Mouse (Mus musculus): Measurements from ENCODE around the gene Cpne7. TPM values are rescaled to one million over a fixed set of nuclear protein-coding genes. Genes with fewer than 3 reads are reported as not detected.
"Not testable (repeated sequence)": the region's sequence is repeated elsewhere in the genome, so short reads cannot be mapped to it uniquely, and the experiment has no call there.

The Cpne7 gene
- polyA plus RNA-seq, 1 experiment = 3.1 TPM

- Histone ChIP-seq H3K27me3 (ENCODE audit: control insufficient read depth, insufficient read depth, low read length) (no peaks in the 10 kb centered on the region), H3K4me1 (replicated peaks; ENCODE audit: control insufficient read depth, insufficient read depth, low read length) (peaks cover 2% of the 10 kb centered on the region), H3K36me3 (ENCODE audit: control insufficient read depth, insufficient read depth, low read length) (peaks cover 19% of the 10 kb centered on the region), H3K4me3 (ENCODE audit: control insufficient read depth, insufficient read depth, low read length) (no peak overlapping the region), H3K27ac (ENCODE audit: control insufficient read depth, insufficient read depth, low read length) (no peak overlapping the region)
- TF ChIP-seq POLR2A (IDR thresholded peaks at IDR 0.05; ENCODE audit: control insufficient read depth, extremely low read depth, insufficient read depth, low read length, poor library complexity) (no peak), CTCF (IDR thresholded peaks at IDR 0.05; ENCODE audit: borderline replicate concordance, control insufficient read depth, extremely low read depth, insufficient read depth, low read length, poor library complexity) (no peak)
- 92% methylated on average over 12 of the region's 12 CpGs for WGBS
- peak; percentile 59 for DNase-seq
Observed at GRCm38 (mm10) chr8:123097786-123098584, 19.2 kb upstream of the Cpne7 start.

- WGBS = 76% methylated on average over 8 of the region's 8 CpGs
- Histone ChIP-seq H3K27me3 (ENCODE audit: control insufficient read depth, insufficient read depth, low read length) (no peaks in the 10 kb centered on the region), H3K27ac (ENCODE audit: control insufficient read depth, insufficient read depth, low read length) (no peak overlapping the region), H3K4me1 (replicated peaks; ENCODE audit: control insufficient read depth, insufficient read depth, low read length) (peaks cover 10% of the 10 kb centered on the region), H3K4me3 (ENCODE audit: control insufficient read depth, insufficient read depth, low read length) (no peak overlapping the region), H3K36me3 (ENCODE audit: control insufficient read depth, insufficient read depth, low read length) (peaks cover 20% of the 10 kb centered on the region)
- TF ChIP-seq POLR2A (IDR thresholded peaks at IDR 0.05; ENCODE audit: control insufficient read depth, extremely low read depth, insufficient read depth, low read length, poor library complexity) (no peak), CTCF (IDR thresholded peaks at IDR 0.05; ENCODE audit: borderline replicate concordance, control insufficient read depth, extremely low read depth, insufficient read depth, low read length, poor library complexity) (no peak)
- DNase-seq = no peak
Observed at GRCm38 (mm10) chr8:123100288-123100687, 16.9 kb upstream of the Cpne7 start.

GRCm38 (mm10) chr8:123101244-123101643 is 15.9 kb upstream of the Cpne7 start:
- Histone ChIP-seq H3K4me1 (replicated peaks; ENCODE audit: control insufficient read depth, insufficient read depth, low read length) (peaks cover 10% of the 10 kb centered on the region), H3K27me3 (ENCODE audit: control insufficient read depth, insufficient read depth, low read length) (no peaks in the 10 kb centered on the region), H3K36me3 (ENCODE audit: control insufficient read depth, insufficient read depth, low read length) (peaks cover 22% of the 10 kb centered on the region), H3K27ac (ENCODE audit: control insufficient read depth, insufficient read depth, low read length) (no peak overlapping the region), H3K4me3 (ENCODE audit: control insufficient read depth, insufficient read depth, low read length) (no peak overlapping the region)
- TF ChIP-seq CTCF (IDR thresholded peaks at IDR 0.05; ENCODE audit: borderline replicate concordance, control insufficient read depth, extremely low read depth, insufficient read depth, low read length, poor library complexity) (no peak), POLR2A (IDR thresholded peaks at IDR 0.05; ENCODE audit: control insufficient read depth, extremely low read depth, insufficient read depth, low read length, poor library complexity) (no peak)
- DNase-seq = no peak
- 76% methylated on average over 4 of the region's 4 CpGs for WGBS

GRCm38 (mm10) chr8:123101735-123102685 is 15.2 kb upstream of the Cpne7 start, which contains the start of gene Rpl13:
Rpl13 (plus strand) TSS chr8:123102350.
- TF ChIP-seq CTCF (IDR thresholded peaks at IDR 0.05; ENCODE audit: borderline replicate concordance, control insufficient read depth, extremely low read depth, insufficient read depth, low read length, poor library complexity) = no peak
- TF ChIP-seq POLR2A (IDR thresholded peaks at IDR 0.05; ENCODE audit: control insufficient read depth, extremely low read depth, insufficient read depth, low read length, poor library complexity) = peak; percentile 73
- Histone ChIP-seq H3K36me3 (ENCODE audit: control insufficient read depth, insufficient read depth, low read length) (peaks cover 22% of the 10 kb centered on the region), H3K4me3 (ENCODE audit: control insufficient read depth, insufficient read depth, low read length) (peak within 1 kb of the TSS; percentile 92), H3K27ac (ENCODE audit: control insufficient read depth, insufficient read depth, low read length) (no peak within 1 kb of the TSS), H3K4me1 (replicated peaks; ENCODE audit: control insufficient read depth, insufficient read depth, low read length) (peaks cover 10% of the 10 kb centered on the region), H3K27me3 (ENCODE audit: control insufficient read depth, insufficient read depth, low read length) (no peaks in the 10 kb centered on the region)
- peak; percentile 94 for DNase-seq
- WGBS = under 1% methylated on average over 56 of the region's 56 CpGs

GRCm38 (mm10) chr8:123102855-123103254 is 14.3 kb upstream of the Cpne7 start:
- DNase-seq; H3K27me3 ChIP-seq (ENCODE audit: control insufficient read depth, insufficient read depth, low read length); H3K27ac ChIP-seq (ENCODE audit: control insufficient read depth, insufficient read depth, low read length): not testable (repeated sequence)
- Histone ChIP-seq H3K4me3 (ENCODE audit: control insufficient read depth, insufficient read depth, low read length) (peak overlapping the region; percentile 92), H3K4me1 (replicated peaks; ENCODE audit: control insufficient read depth, insufficient read depth, low read length) (peaks cover 10% of the 10 kb centered on the region), H3K36me3 (ENCODE audit: control insufficient read depth, insufficient read depth, low read length) (peaks cover 22% of the 10 kb centered on the region)
- under 1% methylated on average over 26 of the region's 26 CpGs for WGBS

GRCm38 (mm10) chr8:123103285-123103684 is 13.9 kb upstream of the Cpne7 start:
- TF ChIP-seq CTCF (IDR thresholded peaks at IDR 0.05; ENCODE audit: borderline replicate concordance, control insufficient read depth, extremely low read depth, insufficient read depth, low read length, poor library complexity) = no peak
- Histone ChIP-seq H3K4me3 (ENCODE audit: control insufficient read depth, insufficient read depth, low read length) (peak overlapping the region; percentile 92), H3K4me1 (replicated peaks; ENCODE audit: control insufficient read depth, insufficient read depth, low read length) (peaks cover 10% of the 10 kb centered on the region), H3K27ac (ENCODE audit: control insufficient read depth, insufficient read depth, low read length) (no peak overlapping the region), H3K27me3 (ENCODE audit: control insufficient read depth, insufficient read depth, low read length) (no peaks in the 10 kb centered on the region), H3K36me3 (ENCODE audit: control insufficient read depth, insufficient read depth, low read length) (peaks cover 22% of the 10 kb centered on the region)
- no peak for DNase-seq
- WGBS = 13% methylated on average over 15 of the region's 15 CpGs

Data from thymus, adult 2 months (tissue).